Mouse (Mus musculus) olfactory bulb, adult 2 months (tissue): ENCODE measurements around the gene Nrros.

Experiments
- CTCF ChIP-seq: fragments of 200-500 bp; IDR thresholded peaks from 2 replicates; pipeline ENCODE4 v1.5.1; 2012; ENCODE audit warnings: low read depth, mild to moderate bottlenecking, low read length, moderate library complexity; ENCODE audit not compliant: insufficient read depth
- POLR2A ChIP-seq: fragments of 200-500 bp; IDR thresholded peaks from 2 replicates; pipeline ENCODE4 v1.6.1; 2012; ENCODE audit warnings: mild to moderate bottlenecking, low read depth, low read length, moderate library complexity; ENCODE audit not compliant: insufficient read depth

DNA sequence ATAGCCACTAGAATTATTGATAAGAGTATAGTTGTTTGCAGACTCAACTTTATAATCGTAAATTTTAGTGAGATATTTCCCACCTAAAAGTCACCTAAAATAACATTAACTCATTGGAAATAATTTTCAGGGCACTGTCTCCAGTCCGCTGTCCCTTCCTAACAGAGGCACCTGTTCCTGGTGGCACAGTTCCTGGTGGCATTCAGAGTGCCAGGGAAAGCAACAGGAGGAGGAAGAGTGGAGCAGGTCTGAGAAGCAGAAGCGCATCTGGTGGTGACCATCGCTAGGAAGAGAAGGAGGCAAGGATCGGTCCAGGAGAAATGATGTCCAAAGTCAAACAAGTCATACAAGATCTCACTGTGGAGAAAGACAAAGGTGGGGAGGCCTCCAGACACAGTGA lies 20.7 kb upstream of the Nrros start:
- TF ChIP-seq CTCF (no peak), POLR2A (no peak)
